Mouse (Mus musculus) lung, embryonic 15.5 days (tissue): Measurements from ENCODE around the gene Tagln. TPM values are rescaled to one million over a fixed set of nuclear protein-coding genes. Genes with fewer than 3 reads are reported as not detected.

Source experiments
- microRNA-seq: library from miRNA; unstranded; fragments of <30 nt; microRNA quantifications from one replicate; pipeline ENCODE4, GENCODE M21; 2016
- polyA plus RNA-seq: library from polyadenylated mRNA; unstranded; fragments of >200 nt; fragmentation: Nextera tagmentation; extraction: Ambion mirVana; gene quantifications from 2 replicates; pipeline ENCODE4 v1.2.1, GENCODE M21; 2015

Tagln gene
- polyA plus RNA-seq, 1 experiment from 2014 or later, result 135 TPM

Small RNA genes within 50 kb of the gene (microRNA-seq; reads per million reads assigned to microRNA genes)
- not detected for gene Mir7087

Other genes starting within 250 kb of the Tagln start
- 21.5 and 22.1 TPM in 2 replicates for gene Cep164, start 107.4 kb downstream of the Tagln start, polyA plus RNA-seq
- gene Bace1, start 97.5 kb downstream of the Tagln start, polyA plus RNA-seq, result 25.2 and 26.2 TPM in 2 replicates
- 20.3 and 25.4 TPM in 2 replicates for gene Pcsk7, start 29.6 kb downstream of the Tagln start, polyA plus RNA-seq
- gene Rnf214, start 29.1 kb downstream of the Tagln start, polyA plus RNA-seq, result 43.2 and 51.1 TPM in 2 replicates
- 31.6 and 36.9 TPM in 2 replicates for gene Sidt2, start 19.2 kb upstream of the Tagln start, polyA plus RNA-seq
- gene Pafah1b2, start 76.6 kb upstream of the Tagln start, polyA plus RNA-seq, result 174 and 175 TPM in 2 replicates
- 12.8 TPM in 2 replicates for gene Sik3, start 76.8 kb upstream of the Tagln start, polyA plus RNA-seq